Mouse (Mus musculus) right cerebral cortex, adult 2 months (tissue): ENCODE results near the gene Espnl.
A peak's percentile ranks its signal among the peaks of the same experiment; 100 is the strongest.

Source experiments
- DNase-seq, 2 experiments: peaks; one replicate each; pipeline ENCODE4 v3.0.0; 2021 to 2022; ENCODE audit warnings: low spot score in 2 of 2

The Espnl gene

DNA sequence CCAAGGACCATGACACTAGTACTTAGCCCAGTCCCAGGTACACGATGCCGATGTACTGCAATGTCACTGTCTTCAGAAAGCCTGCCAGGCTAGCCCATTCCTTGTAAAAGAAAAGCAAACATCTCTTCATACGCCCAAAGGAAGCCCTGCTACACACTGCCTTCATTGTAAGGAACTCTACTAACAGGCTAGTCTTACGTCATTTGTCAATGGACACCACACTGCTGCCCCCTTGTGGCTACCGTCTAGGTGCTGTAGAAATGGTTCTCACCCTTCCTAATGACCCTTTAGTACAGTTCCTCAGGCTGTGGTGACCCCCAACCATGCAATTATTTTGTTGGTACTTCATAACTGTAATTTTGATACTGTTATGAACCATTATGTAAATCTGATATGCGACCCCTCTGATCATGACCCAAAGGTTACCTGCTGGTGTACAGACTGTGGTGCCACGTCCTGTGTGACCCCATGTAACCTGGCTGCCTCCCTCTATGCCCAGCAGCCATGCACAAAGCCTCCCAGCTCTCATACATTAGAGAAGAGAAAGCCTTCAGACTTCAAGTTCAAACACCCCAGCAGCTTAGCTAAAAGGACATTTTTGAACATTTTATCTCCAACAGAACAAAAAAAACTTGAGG lies 58.7 kb downstream of the Espnl start:
- peak; percentile 83 to 87 for DNase-seq

GRCm38 (mm10) chr1:91381091-91381471 lies 59.2 kb downstream of the Espnl start:
- DNase-seq = no peak

DNA sequence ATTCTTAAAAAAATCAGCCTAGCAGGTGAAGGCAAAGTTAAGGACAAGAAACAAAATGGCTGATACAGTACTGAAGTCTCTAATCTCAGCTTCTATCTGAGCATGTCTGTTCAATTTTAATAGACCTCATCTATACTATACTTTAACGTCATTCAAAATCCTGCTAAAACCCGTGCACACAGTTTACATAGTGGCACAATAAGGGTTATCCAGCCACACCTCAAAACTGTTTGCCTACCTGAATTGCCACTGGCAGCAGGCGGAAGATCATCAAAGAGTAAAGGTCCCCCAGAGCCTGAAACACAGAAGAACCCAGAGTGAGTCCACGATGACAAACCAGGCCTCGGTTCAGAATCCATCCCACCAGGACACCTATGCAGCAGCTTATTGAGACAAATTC lies 68.5 kb downstream of the Espnl start:
- DNase-seq = no peak

DNA sequence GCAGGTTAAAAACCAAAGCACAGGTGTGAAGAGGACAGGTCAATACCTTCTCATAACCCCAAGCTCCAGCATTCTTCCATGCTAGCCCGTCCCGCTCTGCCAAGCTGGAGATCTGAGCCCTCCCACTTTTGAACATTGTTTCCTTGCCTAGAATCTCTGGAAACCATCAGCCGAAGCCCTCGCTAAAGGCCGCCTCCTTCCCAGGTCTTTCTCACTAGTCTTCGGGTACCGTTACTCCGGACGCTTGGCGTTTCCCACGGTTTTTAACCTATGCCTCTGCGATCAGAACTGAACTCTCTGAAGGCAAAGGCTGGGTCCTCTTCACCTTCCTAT lies 76.0 kb downstream of the Espnl start:
- no peak for DNase-seq
